Mouse (Mus musculus) urinary bladder, postnatal 36 days (tissue): Measurements from ENCODE around the gene Nat8f4.
A peak's percentile ranks its signal among the peaks of the same experiment; 100 is the strongest.
"Not testable (repeated sequence)": the region's sequence is repeated elsewhere in the genome, so short reads cannot be mapped to it uniquely, and the experiment has no call there.

Experiments
- DNase-seq, 2 experiments: peaks; one replicate each; pipeline ENCODE4 v3.0.0; 2022; ENCODE audit warnings: low spot score in 2 of 2, mixed read lengths in 1 of 2

The Nat8f4 gene

DNA sequence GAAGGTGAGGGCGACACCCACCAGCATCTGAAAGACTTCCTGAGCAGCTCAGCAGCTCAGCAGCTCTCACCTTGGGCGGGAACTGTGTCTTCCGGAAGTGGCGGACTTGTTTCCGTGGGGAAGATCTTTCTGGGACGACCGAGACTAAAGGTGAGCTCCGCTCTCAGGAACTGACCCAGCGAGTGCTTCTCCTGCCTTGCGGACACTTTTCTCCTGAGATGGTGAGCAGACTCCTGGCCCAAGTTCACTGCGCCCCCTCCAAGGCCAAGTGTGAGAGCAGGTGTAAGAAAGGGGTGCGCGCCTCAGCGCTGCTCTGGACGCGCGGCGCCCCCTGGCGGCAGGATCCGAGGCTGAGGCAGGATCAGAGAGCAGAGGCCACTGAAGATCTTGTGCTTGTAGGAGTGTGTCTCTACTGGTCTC lies at the start of gene Nat8f4:
TSS of gene Nat8f4 (minus strand) at position 243 of the 420 bp plus-strand sequence.
- peak; percentile 70 to 75 for DNase-seq

DNA sequence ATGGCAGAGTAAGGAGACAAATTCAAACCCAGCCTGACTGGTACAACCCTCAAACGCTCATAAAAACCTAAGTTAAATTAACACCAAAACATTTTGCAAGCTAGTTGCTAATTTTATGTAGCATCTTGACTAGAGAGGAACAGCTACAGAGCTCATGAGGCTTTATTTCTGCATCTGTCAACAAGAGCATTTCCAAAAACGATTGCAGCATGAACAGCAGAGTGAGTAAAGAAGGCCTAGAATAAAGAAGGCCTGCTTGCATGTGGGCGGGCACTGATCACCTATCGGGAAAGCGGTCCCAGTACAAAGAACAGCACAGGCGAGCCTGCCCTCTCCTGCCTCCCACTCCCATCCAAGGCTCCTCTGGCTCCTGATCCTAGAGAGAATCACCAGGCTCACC lies 43.9 kb upstream of the Nat8f4 start:
- DNase-seq: no peak

DNA sequence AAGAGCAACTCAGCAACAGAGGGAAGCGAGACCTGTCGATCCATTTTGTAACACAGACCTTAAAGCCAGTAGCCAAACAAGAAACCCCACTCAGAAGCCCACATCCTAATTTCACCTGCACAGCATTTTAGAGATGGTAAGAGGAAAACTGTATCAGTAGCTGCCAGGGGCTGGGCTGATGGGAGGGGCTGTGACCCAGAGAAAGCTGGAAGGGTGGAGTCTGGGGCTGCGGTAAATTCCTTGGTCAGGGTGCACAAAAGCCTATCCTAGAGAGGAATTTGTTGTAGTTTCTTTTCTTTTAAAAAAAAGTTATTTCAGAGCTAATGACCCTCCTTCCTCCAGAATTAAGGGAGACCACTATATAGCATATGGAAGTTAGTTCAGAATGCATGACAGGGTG lies 37.8 kb upstream of the Nat8f4 start:
- DNase-seq: no peak

DNA sequence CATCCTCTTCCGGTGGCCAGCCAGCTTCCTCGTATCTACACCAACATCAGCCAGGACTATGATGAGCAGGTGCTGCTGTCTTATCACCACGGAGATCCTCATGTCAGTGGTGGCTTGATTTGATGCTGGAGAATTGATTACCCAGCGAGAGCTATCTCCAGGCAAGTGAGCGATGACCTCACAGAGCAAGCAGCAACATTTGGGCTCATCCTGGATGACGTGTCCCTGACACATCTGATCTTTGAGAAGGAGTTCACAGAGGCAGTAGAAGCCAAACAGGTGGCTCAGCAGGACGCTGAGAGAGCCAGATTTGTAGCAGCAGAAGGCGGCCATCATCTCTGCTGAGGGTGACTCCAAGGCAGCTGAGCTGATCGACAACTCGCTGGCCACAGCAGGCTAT lies 34.0 kb upstream of the Nat8f4 start:
- DNase-seq: no peak

DNA sequence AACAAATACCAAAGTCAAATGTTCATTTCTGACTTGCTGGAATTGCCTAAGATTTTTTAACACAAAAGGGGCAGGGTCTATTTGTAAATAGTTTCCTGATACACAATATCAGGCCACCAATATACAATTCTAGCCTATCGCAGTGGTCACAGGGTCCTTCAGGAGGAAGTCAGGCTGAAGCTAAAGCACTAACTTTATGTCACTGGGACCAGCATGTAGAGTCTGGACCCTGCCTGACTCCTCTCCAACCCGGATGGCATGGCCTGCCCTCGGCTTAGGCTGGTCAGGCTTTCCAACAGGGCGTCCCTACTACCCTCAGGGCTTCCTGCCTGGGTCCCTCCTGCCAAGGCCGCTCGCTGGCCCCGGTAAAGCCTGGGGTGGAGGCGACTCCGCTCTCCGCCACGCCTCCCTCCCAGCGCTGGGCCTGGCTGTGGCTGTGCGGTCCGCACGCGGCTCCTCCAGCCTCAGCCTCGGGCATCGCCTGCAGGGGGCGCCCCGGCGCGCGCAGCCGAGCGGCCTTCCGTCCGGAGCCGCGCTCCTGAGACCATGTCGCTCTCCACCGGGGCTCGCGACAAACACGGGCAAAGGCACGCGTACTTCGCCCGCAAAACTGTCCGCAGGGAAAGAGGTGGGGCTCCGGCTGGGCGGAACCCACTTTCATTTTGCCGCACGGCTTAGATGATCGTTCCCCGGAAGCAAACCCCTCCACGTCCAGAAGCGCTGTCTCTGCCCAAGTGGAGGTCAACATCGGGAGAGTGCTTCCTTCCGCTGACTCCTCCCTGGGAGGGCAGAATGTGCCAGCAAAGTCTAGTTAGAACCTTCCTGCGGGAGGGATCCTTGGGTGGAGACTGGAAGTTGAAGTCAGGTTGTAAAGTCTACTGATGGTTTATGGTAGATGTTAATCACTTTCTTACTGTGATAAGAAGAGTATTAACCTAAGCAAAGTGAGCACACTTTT lies 32.1 kb upstream of the Nat8f4 start:
- DNase-seq: peak; percentile 84 to 85

DNA sequence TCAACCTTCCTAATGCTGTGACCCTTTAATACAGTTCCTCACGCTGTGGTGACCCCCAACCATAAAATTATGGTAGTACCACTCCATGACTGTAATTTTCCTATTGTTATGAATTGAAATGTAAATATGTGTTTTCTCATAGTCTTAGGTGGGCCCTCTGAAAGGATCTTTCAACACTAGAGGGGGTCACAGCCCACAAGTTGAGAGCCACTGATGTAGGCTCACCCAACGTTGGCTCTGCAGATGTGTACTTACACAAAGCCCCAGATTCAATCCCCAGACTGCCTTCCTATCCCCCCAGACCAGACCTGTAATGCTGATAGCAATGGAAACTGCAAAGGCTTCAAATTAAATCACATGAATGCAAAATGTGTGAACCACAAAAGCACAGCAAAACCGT lies 31.0 kb upstream of the Nat8f4 start:
- no peak for DNase-seq

DNA sequence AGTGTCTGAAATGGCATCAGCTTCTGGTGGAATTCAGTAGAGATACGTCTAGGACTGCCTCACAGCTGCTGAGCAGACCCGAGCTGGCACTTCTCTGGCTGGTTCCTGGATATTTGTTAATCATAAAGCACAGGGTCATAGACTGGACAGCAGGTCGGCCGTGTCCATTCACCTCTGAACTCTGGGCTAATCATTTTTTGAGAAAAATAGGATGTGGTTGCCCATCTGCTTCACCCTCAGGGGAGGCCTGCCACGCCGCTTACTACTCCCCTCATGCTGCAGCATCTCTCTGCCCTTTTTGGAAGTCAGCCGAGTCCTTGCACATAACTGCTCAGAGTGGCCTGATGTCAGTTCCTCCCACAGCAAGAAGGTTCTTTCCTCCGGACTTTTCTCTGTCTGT lies 29.4 kb upstream of the Nat8f4 start:
- DNase-seq: no peak

DNA sequence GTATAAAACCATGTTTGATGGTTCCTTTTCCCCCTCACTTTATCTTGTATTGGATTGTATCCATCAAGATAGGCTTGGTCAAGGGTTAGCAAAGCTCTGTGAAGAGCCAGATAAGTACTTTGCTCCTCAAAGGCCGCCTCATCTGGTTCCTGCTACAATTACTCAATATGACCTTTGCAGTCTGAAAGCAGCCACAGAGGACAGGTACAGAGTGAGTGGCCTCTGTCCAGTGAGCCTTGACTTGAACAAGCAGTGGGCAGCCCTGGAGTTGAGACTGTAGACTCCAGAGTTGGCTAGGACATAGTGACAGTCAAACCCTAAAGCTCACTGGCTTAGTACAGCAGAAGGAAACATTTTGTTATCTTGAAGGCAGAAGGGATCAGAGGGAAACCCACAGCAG lies 24.6 kb upstream of the Nat8f4 start:
- DNase-seq: no peak

DNA sequence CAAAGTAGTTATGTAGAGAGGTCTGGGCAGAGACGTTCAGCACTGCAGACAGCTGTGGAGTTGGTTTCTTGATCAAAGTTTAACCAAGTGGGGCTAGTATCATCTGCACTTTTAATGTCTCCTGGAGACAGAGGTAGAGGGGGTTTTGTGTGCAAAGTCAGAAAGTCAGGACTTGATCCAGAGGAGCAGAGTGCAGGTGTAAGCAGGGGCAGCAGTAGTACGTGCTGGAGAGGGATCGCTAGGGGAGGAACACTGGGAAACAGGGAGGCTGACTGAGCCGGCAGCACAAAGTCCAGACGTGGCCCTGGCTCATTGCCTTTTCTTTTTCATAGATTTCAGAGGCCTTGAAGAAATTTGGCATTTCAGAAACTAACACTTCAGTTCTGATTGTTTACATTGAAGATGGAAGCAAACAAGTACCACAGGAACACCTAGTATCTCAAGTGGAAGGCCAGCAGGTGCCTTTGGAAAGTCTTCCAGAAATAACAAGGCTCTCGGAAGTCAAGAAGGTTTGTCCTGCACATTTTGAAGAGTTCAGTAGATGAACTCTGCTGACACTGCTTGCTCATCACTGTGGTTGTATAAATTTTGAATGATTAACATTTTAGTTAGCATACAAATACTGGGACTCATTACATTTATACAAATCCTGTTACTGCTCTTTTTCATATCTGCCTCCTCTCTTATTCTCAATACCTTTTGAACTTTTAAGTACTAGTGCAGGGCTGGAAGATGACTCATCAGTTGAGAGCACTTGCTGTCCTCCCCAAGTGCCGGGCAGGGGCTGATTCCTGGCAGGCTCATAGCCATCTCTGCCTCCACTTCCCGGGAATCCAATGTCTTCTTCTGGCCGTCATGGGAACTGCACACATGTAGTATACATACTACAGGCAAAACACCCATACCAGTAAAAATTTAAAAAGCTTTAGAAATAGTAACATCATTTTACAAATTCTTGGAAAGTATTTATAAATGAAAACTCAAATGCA lies 23.1 kb upstream of the Nat8f4 start:
- DNase-seq: no peak

DNA sequence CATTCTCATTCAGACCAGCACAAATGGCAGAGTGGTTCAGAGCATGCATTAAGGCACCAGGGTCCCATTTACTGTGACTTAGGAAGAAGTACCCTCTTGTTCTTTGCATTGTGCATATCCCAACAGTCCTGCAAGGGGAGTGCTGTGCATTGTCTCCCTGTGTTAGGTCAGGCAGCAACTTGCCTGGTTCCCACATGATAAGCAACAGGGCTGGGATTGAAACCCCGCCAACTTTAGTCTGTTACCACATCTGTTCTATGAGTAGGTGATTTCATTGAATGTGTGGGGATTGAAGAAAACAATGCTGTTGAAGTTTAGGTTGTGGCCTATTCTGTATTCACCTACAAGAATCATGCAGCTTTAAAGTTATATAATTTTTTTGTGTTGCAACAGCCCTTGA lies 22.0 kb upstream of the Nat8f4 start:
- DNase-seq: no peak

DNA sequence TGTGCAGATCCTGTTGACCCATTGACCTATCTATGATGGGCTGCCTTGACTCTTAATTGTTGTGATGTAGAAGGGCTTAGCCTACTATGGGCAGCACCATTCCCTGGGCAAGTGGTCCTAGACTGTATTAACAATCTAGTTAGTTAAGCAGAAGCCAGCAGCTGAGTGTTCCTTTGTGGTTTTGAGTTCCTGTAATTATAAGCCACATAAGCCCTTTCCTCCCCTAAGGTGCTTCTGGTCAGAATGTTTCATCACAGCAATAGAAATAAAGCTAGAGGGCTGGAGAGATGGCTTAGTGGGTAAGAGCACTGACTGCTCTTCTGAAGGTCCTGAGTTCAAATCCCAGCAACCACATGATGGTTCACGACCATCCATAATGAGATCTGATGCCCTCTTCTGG lies 19.0 kb upstream of the Nat8f4 start:
- no peak for DNase-seq

DNA sequence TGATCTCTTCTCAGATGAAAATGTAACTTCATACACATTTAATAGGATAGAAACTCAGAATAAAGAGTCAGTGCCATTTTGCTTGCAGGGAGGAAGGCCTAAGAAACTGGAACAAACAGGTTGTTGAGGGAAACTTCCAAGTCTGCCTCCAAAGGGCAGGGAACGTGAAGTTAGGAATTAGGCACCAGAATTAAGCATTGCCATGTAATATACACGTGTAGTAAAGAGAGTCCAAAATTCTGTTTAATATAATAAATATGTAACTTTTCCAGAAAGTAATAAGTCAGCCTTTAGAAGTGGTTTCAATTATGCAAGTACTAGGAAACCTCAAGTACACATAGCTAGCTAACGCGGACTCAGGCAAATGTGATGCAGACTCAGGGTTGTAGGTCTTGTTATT lies 14.7 kb upstream of the Nat8f4 start:
- no peak for DNase-seq

DNA sequence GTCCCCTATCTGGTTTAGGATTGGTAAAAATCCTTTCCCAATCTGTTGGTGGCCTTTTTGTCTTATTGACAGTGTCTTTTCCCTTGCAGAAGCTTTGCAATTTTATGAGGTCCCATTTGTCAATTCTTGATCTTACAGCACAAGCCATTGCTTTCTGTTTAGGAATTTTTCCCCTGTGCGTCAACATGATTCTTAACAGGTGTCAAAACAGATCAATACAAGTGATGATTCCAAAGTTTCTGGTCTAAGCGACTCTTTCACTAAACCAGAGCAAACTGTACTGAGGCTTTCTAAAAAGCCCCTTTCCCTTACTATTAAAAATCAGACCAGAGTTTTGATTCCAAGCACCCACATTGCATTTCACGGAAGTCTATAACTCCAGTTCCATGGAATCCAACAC lies 13.7 kb upstream of the Nat8f4 start:
- DNase-seq: not testable (repeated sequence)

DNA sequence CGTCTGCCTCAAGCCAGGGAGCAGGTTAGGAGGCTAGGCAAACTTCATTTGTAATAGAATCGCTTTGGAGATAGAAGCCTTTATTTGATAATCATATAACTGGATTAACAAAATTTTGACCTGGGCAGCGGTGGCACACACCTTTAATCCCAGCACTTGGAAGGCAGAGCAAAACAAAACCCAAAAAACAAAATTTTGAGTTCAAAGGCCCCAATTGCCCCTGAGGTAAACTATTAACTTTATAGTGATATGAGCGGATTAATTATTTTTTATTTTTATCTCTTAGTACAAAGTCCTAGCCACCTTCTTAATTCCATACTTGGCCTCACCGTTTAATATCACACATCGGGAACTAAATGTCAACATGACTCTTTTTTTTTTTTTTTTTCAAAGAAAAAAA lies 11.9 kb upstream of the Nat8f4 start:
- no peak for DNase-seq

DNA sequence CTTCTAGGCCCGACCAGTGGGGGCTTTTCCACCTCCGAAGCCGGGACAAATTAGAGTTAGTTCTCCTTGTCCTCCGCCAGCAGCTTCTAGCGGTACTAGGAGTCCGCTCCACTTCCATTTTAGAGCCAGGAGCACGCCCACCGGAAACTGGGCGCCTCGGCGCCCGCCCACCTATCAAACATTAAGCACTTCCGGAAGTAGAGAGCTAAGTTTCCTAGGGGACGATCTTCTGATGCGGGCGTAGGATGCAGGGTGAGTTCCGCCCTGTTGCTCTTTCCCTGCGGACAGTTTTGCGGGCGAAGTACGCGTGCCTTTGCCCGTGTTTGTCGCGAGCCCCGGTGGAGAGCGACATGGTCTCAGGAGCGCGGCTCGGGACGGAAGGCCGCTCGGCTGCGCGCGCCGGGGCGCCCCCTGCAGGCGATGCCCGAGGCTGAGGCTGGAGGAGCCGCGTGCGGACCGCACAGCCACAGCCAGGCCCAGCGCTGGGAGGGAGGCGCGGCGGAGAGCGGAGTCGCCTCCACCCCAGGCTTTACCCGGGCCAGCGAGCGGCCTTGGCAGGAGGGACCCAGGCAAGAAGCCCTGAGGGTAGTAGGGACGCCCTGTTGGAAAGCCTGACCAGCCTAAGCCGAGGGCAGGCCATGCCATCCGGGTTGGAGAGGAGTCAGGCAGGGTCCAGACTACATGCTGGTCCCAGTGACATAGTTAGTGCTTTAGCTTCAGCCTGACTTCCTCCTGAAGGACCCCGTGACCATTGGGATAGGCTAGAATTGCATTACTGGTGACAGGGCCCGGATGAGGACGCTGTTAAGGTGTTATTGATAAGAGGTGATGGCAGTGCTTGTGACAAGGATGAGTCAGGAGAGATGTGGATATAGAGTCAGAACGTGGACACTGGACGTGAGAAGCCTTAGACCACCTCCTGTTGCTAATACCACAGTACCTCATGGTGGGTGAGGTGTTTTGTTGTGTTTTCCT lies 11.1 kb upstream of the Nat8f4 start, which contains the start of gene Nat8f1:
TSS of gene Nat8f1 (minus strand) at position 149 of the 975 bp plus-strand sequence.
- DNase-seq: peak; percentile 87 to 90

DNA sequence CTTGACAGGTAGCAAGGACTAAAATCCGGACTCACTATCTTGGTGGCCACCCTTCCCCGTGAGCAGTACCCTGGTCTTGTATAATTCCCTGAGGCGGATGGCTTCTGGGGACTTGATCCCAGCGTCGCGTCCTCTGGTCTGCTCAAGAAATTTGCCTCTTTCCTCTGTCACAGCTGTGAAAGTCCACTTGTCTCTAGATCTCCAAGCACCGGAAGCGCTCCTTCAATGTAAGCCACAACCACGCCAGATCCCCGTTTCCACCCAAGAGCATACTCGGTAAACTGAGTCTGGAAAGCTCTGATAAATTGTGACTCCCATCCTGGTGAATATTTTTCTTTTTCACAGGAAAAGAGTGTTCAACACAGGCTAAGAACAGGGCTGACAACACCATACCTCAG lies 10.5 kb upstream of the Nat8f4 start:
- no peak for DNase-seq

DNA sequence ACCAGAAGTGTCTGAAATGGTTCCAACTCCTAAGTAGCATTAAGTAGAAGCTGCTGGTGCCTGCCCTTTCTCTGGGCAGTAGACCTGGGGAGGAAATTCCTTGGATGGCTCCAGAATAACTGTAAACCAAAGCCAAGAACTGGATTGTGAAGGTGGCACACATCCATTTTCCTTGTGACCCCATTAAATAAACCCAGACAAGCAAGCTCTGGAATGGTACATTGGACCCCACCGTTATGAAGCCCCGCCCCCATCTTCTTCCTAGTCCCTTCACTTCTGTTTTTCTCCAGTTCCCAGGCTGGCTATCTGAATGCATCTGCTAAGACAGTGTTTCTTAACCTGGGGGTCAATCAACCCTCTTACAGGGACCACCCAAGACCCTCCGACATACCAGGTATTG lies 6.9 kb upstream of the Nat8f4 start, which contains the start of gene Tprkb:
TSS of gene Tprkb (plus strand) at position 279 of the 400 bp plus-strand sequence.
- DNase-seq: no peak

DNA sequence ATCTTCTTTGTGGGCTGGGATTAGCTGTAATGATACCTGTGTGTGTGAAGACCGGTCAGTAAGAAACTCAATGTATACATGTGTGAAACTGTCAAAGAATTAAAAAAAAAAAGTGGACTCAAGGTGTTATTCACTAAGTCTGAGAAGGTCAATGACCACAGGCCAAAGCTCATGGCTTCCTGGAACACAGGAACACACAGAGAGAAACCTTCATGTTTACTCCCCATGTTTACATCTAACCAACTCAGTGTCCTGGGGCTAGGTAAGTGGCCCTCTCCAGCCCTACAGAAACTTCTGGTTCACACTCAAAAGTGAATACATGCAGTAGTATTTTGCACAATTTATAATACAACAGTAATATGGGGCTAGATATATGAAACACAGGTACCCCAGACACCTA lies 5.0 kb upstream of the Nat8f4 start:
- DNase-seq: no peak

DNA sequence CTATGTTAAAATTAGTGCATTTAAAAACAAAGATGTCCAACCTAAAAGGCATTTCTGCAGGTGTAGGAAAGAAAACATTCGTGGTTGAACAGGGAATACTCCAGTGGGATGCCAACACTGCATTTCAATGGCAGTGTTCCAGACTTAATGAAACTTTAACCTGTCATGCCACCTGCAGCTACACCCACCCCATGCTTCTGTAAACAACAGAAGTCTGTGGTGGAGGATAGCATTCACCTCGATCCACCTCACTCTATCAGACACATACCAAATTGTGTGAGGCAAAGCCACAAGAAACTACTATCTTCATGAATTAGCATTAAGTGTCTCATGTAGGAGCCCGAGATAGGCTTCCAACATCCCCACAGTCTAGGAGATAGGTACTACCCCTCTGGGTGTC lies 3.7 kb upstream of the Nat8f4 start:
- DNase-seq: no peak

DNA sequence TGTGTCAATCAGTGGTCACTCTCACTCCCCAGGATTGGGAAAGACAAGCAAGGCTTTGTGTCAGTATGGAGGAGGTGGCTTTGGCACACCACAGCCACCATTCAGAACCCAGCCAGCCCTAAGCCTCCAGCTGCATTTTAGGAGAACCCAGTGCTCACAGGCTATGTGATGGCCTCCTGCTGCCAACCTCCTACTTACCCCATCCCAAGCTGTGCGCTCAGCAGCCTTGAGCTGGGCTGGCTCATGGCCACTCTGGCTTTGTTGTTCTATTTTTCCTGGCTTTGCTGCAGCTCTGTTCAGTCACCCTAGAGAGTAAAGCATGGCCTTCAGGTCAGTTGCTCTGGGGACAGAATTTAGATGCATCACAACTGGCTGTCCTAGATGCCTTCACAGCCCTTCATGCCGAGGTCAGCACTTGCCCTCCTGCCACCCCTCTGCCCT lies 2.2 kb upstream of the Nat8f4 start:
- peak in 1 of 2 experiments; percentile 11 for DNase-seq

DNA sequence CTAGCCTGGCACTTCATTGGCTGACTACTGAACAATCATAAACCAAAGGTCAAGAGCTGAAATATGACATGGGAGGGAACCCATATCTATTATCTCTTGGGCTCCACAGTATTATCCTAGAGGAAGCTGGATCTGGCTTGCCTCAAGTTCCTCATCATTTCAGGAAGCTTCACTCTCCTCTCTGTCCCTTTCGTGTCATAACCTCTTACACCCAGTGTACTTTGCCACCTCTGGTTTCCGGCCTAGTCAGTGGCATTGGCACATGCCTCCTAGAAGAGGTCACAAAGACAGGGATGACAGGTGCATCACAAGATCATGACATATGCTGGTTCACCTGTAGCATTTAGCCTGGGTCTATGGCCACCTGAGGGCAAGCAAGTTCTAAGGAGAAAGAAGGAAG lies 2.4 kb downstream of the Nat8f4 start:
- DNase-seq: no peak
